Mouse (Mus musculus) yolk sac, embryonic 10.5 days (tissue): ENCODE measurements around the gene Ppp1ca.

Experiments used
- DNase-seq: peaks from one replicate; pipeline ENCODE4 v3.0.0-alpha.2; 2017; ENCODE audit warnings: low spot score

The Ppp1ca gene

GRCm38 (mm10) chr19:4154437-4155222 lies 37.2 kb upstream of the Ppp1ca start:
- no peak for DNase-seq

GRCm38 (mm10) chr19:4155223-4156072 lies 36.4 kb upstream of the Ppp1ca start:
- DNase-seq, result no peak

- no peak for DNase-seq
These were observed 35.7 kb upstream of the Ppp1ca start for GRCm38 (mm10) chr19:4156073-4156579.

- DNase-seq, result no peak
These were observed 35.1 kb upstream of the Ppp1ca start for GRCm38 (mm10) chr19:4156771-4157170.

- DNase-seq, result no peak
These were observed 32.8 kb upstream of the Ppp1ca start for GRCm38 (mm10) chr19:4159049-4159448.

GRCm38 (mm10) chr19:4162646-4163542 lies 29.0 kb upstream of the Ppp1ca start, which contains the start of gene Rps6kb2:
Gene Rps6kb2, minus strand, starts transcription at chr19:4163354.
- peak; percentile 93 for DNase-seq

- DNase-seq, result no peak
These were observed 28.4 kb upstream of the Ppp1ca start for GRCm38 (mm10) chr19:4163543-4163887.

GRCm38 (mm10) chr19:4164100-4164499 lies 27.8 kb upstream of the Ppp1ca start:
- DNase-seq, result no peak

- DNase-seq, result no peak
These were observed 27.1 kb upstream of the Ppp1ca start for GRCm38 (mm10) chr19:4164721-4165120.

- DNase-seq, result no peak
These were observed 25.0 kb upstream of the Ppp1ca start for GRCm38 (mm10) chr19:4166678-4167476.

- DNase-seq, result peak; percentile 99
These were observed 22.5 kb upstream of the Ppp1ca start for GRCm38 (mm10) chr19:4169378-4169784.

GRCm38 (mm10) chr19:4169810-4170209 lies 22.1 kb upstream of the Ppp1ca start:
- DNase-seq, result no peak

- DNase-seq, result no peak
These were observed 21.0 kb upstream of the Ppp1ca start for GRCm38 (mm10) chr19:4170723-4171392.

- DNase-seq, result no peak
These were observed 20.2 kb upstream of the Ppp1ca start for GRCm38 (mm10) chr19:4171393-4172290.

- DNase-seq, result no peak
These were observed 18.9 kb upstream of the Ppp1ca start for GRCm38 (mm10) chr19:4172925-4173324.

- DNase-seq, result no peak
These were observed 16.4 kb upstream of the Ppp1ca start, which contains the start of gene Carns1 for GRCm38 (mm10) chr19:4175368-4175947. Gene Carns1, minus strand, starts transcription at chr19:4175479.

- no peak for DNase-seq
These were observed 11.5 kb upstream of the Ppp1ca start for GRCm38 (mm10) chr19:4180411-4180810.

GRCm38 (mm10) chr19:4181892-4182291 lies 10.0 kb upstream of the Ppp1ca start:
- no peak for DNase-seq

- DNase-seq, result no peak
These were observed 8.2 kb upstream of the Ppp1ca start for GRCm38 (mm10) chr19:4183689-4184088.
